Mouse (Mus musculus) neural tube, embryonic 15.5 days (tissue): Measurements from ENCODE around the gene Rnf40. TPM values are rescaled to one million over a fixed set of nuclear protein-coding genes. Genes with fewer than 3 reads are reported as not detected.
"Not testable (repeated sequence)": the region's sequence is repeated elsewhere in the genome, so short reads cannot be mapped to it uniquely, and the experiment has no call there.

Experiments
- ATAC-seq: fragments of 200-750 bp; cut with Nextera tagmentation; 2 replicates; pipeline ENCODE4 v1.8.0; 2017; ENCODE audit warnings: mild to moderate bottlenecking, moderate TSS enrichment, moderate library complexity; ENCODE audit not compliant: low FRiP score
- H3K27ac ChIP-seq: fragments of 300-500 bp; sonication (generic); replicated peaks from 2 replicates; pipeline ENCODE4 v1.5.1; 2015; ENCODE audit warnings: mild to moderate bottlenecking, inconsistent platforms
- H3K27me3 ChIP-seq: fragments of 300-500 bp; sonication (generic); replicated peaks from 2 replicates; pipeline ENCODE4 v1.6.1; 2015; ENCODE audit warnings: inconsistent platforms
- H3K36me3 ChIP-seq: fragments of 300-500 bp; sonication (generic); 2 replicates; pipeline ENCODE4 v1.6.1; 2015; ENCODE audit warnings: inconsistent platforms
- H3K4me1 ChIP-seq: fragments of 300-500 bp; sonication (generic); 2 replicates; pipeline ENCODE4 v1.6.1; 2015; ENCODE audit warnings: inconsistent platforms
- H3K4me2 ChIP-seq: fragments of 300-500 bp; sonication (generic); 2 replicates; pipeline ENCODE4 v1.6.1; 2015; ENCODE audit warnings: inconsistent platforms, mild to moderate bottlenecking, moderate library complexity
- H3K4me3 ChIP-seq: fragments of 300-500 bp; sonication (generic); replicated peaks from 2 replicates; pipeline ENCODE4 v1.5.1; 2015; ENCODE audit warnings: mild to moderate bottlenecking, inconsistent platforms
- H3K9ac ChIP-seq: fragments of 300-500 bp; sonication (generic); replicated peaks from 2 replicates; pipeline ENCODE4 v1.6.1; 2015; ENCODE audit warnings: mild to moderate bottlenecking, inconsistent platforms
- H3K9me3 ChIP-seq: fragments of 300-500 bp; sonication (generic); replicated peaks from 2 replicates; pipeline ENCODE4 v1.6.1; 2016; ENCODE audit warnings: inconsistent platforms
- WGBS: fragments of 180-500 bp; shearing (Covaris S2); methylation state at CpG from one replicate; pipeline ENCODE4 v1.1.7; 2015; ENCODE audit warnings: mixed read lengths; 5-methylcytosine and 5-hydroxymethylcytosine counted together
- polyA plus RNA-seq: library from polyadenylated mRNA; unstranded; fragments of >200 nt; fragmentation: Nextera tagmentation; extraction: Ambion mirVana; gene quantifications from 2 replicates; pipeline ENCODE4 v1.2.1, GENCODE M21; 2015

Gene Rnf40
- polyA plus RNA-seq, 1 experiment from 2014 or later, result 37.9 TPM

- Histone ChIP-seq H3K27ac (no peak overlapping the region), H3K9me3 (no peaks in the 10 kb centered on the region), H3K9ac (no peak overlapping the region), H3K4me1 (no peaks in the 10 kb centered on the region), H3K4me2 (no peak overlapping the region), H3K27me3 (no peaks in the 10 kb centered on the region), H3K36me3 (no peaks in the 10 kb centered on the region), H3K4me3 (no peak overlapping the region)
- WGBS, result 92% methylated on average over 4 of the region's 4 CpGs
- ATAC-seq, result no peak
Observed at GRCm38 (mm10) chr7:127626471-127626870, 37.9 kb downstream of the Rnf40 start.

GRCm38 (mm10) chr7:127628646-127629045, 40.1 kb downstream of the Rnf40 start:
- WGBS, result 91% methylated on average over 5 of the region's 5 CpGs
- Histone ChIP-seq H3K4me2 (no peak overlapping the region), H3K36me3 (no peaks in the 10 kb centered on the region), H3K4me3 (no peak overlapping the region), H3K27ac (no peak overlapping the region), H3K9me3 (no peaks in the 10 kb centered on the region), H3K4me1 (no peaks in the 10 kb centered on the region), H3K9ac (no peak overlapping the region), H3K27me3 (no peaks in the 10 kb centered on the region)
- no peak for ATAC-seq

- H3K4me2 ChIP-seq, result no peak overlapping the region
- WGBS, result 68% methylated on average over 4 of the region's 4 CpGs
- no peak for ATAC-seq
Observed at GRCm38 (mm10) chr7:127631416-127631815, 42.8 kb downstream of the Rnf40 start.

GRCm38 (mm10) chr7:127636963-127637362, 48.4 kb downstream of the Rnf40 start:
- Histone ChIP-seq H3K36me3 (no peaks in the 10 kb centered on the region), H3K4me3 (peak overlapping the region; percentile 59), H3K9me3 (no peaks in the 10 kb centered on the region), H3K27ac (peak overlapping the region; percentile 54), H3K4me1 (peaks cover 10% of the 10 kb centered on the region), H3K9ac (peak overlapping the region; percentile 62), H3K27me3 (no peaks in the 10 kb centered on the region), H3K4me2 (peak overlapping the region; percentile 74)
- under 1% methylated on average over 27 of the region's 27 CpGs for WGBS
- ATAC-seq, result peak; percentile 83

More at GRCm38 (mm10) chr7:127631416-127631815, 42.8 kb downstream of the Rnf40 start:
- Histone ChIP-seq H3K4me3 (no peak overlapping the region), H3K4me1 (no peaks in the 10 kb centered on the region), H3K27ac (no peak overlapping the region), H3K9me3 (no peaks in the 10 kb centered on the region), H3K36me3 (no peaks in the 10 kb centered on the region), H3K27me3 (no peaks in the 10 kb centered on the region), H3K9ac (no peak overlapping the region)

- Histone ChIP-seq H3K36me3 (no peaks in the 10 kb centered on the region), H3K4me1 (peaks cover 10% of the 10 kb centered on the region), H3K9me3 (no peaks in the 10 kb centered on the region), H3K4me2 (no peak overlapping the region), H3K9ac (no peak overlapping the region), H3K4me3 (no peak overlapping the region), H3K27ac (no peak overlapping the region), H3K27me3 (no peaks in the 10 kb centered on the region)
- WGBS, result 51% methylated on average over 4 of the region's 4 CpGs
- ATAC-seq, result no peak
Observed at GRCm38 (mm10) chr7:127641260-127641659, 52.7 kb downstream of the Rnf40 start.

GRCm38 (mm10) chr7:127642254-127642653, 53.7 kb downstream of the Rnf40 start:
- Histone ChIP-seq H3K27me3 (no peaks in the 10 kb centered on the region), H3K9ac (no peak overlapping the region), H3K4me2 (no peak overlapping the region), H3K4me3 (no peak overlapping the region), H3K4me1 (peaks cover 5% of the 10 kb centered on the region), H3K9me3 (no peaks in the 10 kb centered on the region), H3K27ac (no peak overlapping the region), H3K36me3 (no peaks in the 10 kb centered on the region)
- WGBS, result 81% methylated on average over 4 of the region's 4 CpGs
- no peak for ATAC-seq

GRCm38 (mm10) chr7:127646363-127646762, 57.8 kb downstream of the Rnf40 start:
- WGBS, result 94% methylated on average over 4 of the region's 4 CpGs
- H3K36me3 ChIP-seq, result no peaks in the 10 kb centered on the region
- no peaks in the 10 kb centered on the region for H3K4me1 ChIP-seq
- no peak overlapping the region for H3K4me3 ChIP-seq
- no peak overlapping the region for H3K4me2 ChIP-seq
- no peak overlapping the region for H3K27ac ChIP-seq
- no peaks in the 10 kb centered on the region for H3K9me3 ChIP-seq
- no peak overlapping the region for H3K9ac ChIP-seq
- no peaks in the 10 kb centered on the region for H3K27me3 ChIP-seq
- no peak for ATAC-seq

GRCm38 (mm10) chr7:127647576-127647975, 59.0 kb downstream of the Rnf40 start:
- not testable (repeated sequence) for H3K9me3 ChIP-seq, ATAC-seq, H3K36me3 ChIP-seq, H3K4me2 ChIP-seq, H3K4me3 ChIP-seq, H3K27me3 ChIP-seq, H3K27ac ChIP-seq, H3K4me1 ChIP-seq, H3K9ac ChIP-seq
- 92% methylated on average over 7 of the region's 7 CpGs for WGBS

GRCm38 (mm10) chr7:127648516-127649201, 60.1 kb downstream of the Rnf40 start:
- H3K9me3 ChIP-seq, result no peaks in the 10 kb centered on the region
- H3K36me3 ChIP-seq, result no peaks in the 10 kb centered on the region
- H3K27me3 ChIP-seq, result no peaks in the 10 kb centered on the region
- H3K27ac ChIP-seq, result no peak overlapping the region
- WGBS, result 87% methylated on average over 4 of the region's 4 CpGs
- no peak overlapping the region for H3K4me2 ChIP-seq
- peaks cover 7% of the 10 kb centered on the region for H3K4me1 ChIP-seq
- no peak for ATAC-seq
- H3K9ac ChIP-seq, result no peak overlapping the region
- no peak overlapping the region for H3K4me3 ChIP-seq

GRCm38 (mm10) chr7:127649206-127649605, 60.6 kb downstream of the Rnf40 start:
- H3K9me3 ChIP-seq, result no peaks in the 10 kb centered on the region
- no peaks in the 10 kb centered on the region for H3K27me3 ChIP-seq
- H3K27ac ChIP-seq, result no peak overlapping the region
- peaks cover 7% of the 10 kb centered on the region for H3K4me1 ChIP-seq
- no peak overlapping the region for H3K9ac ChIP-seq
- no peak overlapping the region for H3K4me3 ChIP-seq
- no peaks in the 10 kb centered on the region for H3K36me3 ChIP-seq
- WGBS, result 82% methylated on average over 6 of the region's 6 CpGs
- ATAC-seq, result no peak
- no peak overlapping the region for H3K4me2 ChIP-seq

- Histone ChIP-seq H3K9me3 (no peaks in the 10 kb centered on the region), H3K4me2 (peak overlapping the region; percentile 46; the same call in 1 of the 2 replicates), H3K27ac (no peak overlapping the region), H3K9ac (no peak overlapping the region), H3K4me3 (no peak overlapping the region), H3K36me3 (no peaks in the 10 kb centered on the region), H3K27me3 (no peaks in the 10 kb centered on the region), H3K4me1 (peaks cover 7% of the 10 kb centered on the region)
- no peak for ATAC-seq
- WGBS, result 66% methylated on average over 2 of the region's 3 CpGs
Observed at GRCm38 (mm10) chr7:127651624-127652023, 63.1 kb downstream of the Rnf40 start.

- peaks cover 7% of the 10 kb centered on the region for H3K4me1 ChIP-seq
- no peaks in the 10 kb centered on the region for H3K27me3 ChIP-seq
- H3K9ac ChIP-seq, result no peak overlapping the region
- no peak overlapping the region for H3K27ac ChIP-seq
- 8% methylated on average over 18 of the region's 18 CpGs for WGBS
- H3K36me3 ChIP-seq, result no peaks in the 10 kb centered on the region
- no peak overlapping the region; the same call in 1 of the 2 replicates for H3K4me3 ChIP-seq
- H3K4me2 ChIP-seq, result peak overlapping the region; percentile 46
- H3K9me3 ChIP-seq, result no peaks in the 10 kb centered on the region
- ATAC-seq, result no peak
Observed at GRCm38 (mm10) chr7:127652050-127652449, 63.5 kb downstream of the Rnf40 start.
